Mouse (Mus musculus): ENCODE results near the gene Myoz1.
A peak's percentile ranks its signal among the peaks of the same experiment; 100 is the strongest.

Myoz1 gene

DNA sequence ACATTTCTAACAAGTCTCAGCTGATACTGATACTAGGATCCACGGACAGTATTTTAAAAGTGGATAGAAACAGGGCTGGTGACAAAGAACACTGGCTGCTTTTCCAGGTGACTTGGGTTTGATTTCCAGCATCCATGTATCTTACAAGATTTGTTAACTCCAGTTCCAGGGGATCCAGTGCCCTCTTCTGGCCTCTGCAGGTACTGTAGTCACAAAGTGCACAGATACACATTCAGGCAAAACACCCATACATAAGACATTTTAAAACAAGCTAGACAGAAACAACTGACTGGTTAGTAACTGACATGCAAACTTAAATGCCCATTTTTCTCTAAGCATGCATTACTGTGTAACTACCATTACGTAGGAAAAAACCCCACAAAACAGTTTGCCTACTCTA, 16.6 kb upstream of the Myoz1 start:
- peak; percentile 24 for DNase-seq (ENCODE audit: low read depth, low spot score)

DNA sequence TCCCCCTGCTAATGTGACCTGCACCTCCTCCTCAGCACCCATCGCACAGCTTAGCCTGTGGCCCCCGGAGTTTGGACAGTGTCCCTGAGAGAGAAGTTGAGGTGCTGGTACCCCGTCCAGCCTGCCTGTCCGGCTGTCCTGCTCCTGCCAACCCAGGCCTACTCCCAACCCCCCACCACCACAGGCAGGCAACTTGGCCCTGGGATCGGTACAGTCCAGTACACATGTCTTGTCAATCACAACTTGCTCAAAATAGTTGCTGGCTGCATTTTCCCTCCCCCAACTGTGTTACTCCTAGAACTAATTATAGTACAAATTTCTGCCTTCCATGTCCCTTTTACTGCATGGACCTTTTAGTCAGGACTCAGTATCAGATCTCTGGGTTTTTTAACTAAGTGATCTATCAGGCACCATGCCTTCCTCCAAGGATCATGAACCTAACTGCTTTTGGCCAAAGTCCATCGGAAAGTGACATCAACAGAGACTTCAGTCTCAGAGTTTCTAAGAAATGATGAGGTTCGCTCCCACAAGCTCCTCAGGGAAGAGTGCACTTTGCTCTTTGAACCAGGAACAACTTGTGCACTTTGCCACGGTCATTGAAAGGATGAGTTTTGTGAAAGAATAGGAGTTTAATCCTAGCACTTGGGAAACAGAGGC, 11.9 kb upstream of the Myoz1 start, which contains the start of gene Synpo2l:
Gene Synpo2l (minus strand): TSS at position 201 of the 657 bp plus-strand sequence.
- DNase-seq (ENCODE audit: low read depth, low spot score): no peak

DNA sequence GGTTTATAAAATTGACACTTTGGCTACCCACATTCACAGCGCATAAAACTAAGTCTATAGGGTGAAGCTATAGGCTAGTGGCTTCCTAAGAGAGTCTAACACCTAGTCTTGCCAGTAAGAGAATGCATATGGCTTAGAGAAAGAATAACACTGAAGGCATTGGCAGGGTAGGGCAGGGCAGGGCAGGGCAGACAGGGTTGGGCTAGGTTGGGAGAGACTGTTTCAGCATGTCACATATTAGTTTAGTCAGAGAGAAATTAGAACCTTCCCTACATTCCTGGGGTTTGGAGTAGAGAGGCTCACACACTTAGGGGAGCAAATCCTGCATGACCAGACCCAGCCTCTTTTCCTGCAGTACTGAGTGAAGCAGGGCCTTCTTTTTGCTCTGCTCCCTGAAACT, 11.1 kb upstream of the Myoz1 start:
- DNase-seq (ENCODE audit: low read depth, low spot score): no peak

DNA sequence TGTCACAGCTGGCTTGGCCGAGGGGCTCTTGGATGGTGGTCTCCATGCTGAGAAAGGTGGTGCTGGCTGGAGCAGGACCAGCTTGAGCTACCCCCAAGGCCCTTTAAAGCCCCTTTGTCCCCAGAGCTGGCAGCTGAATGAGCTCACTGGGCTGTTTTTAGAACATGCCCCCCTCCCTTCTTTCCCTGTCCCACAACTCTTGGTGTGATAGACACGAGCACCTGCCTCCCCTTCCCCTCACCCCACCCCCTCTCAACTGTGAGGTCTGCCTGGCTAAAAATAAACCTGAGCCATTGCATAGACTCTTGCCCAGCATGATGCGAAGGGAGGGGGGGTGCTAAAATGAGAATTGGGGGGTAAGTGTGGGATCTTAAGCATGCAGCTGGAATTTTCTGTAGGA, 8.1 kb upstream of the Myoz1 start:
- no peak for DNase-seq (ENCODE audit: low read depth, low spot score)

DNA sequence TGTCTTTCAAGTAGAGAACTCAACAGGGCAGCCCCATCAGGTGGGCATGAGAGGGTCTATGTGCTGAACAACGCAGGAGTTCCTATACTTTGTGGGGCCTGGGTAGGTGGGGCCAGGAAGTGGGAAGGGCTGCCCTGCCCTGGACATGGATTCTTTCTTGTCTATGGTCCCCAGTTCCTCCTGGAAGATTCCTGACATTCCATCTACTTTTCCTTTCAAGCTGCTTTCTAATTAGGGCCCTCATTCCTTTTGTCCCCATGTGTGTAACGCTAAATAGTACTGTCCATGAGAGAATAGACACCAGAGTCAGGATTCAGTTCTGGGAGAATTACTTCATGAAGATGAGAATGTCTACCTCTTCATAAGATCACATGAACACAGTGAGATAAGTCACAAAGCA, 7.3 kb upstream of the Myoz1 start:
- DNase-seq (ENCODE audit: low read depth, low spot score): no peak

DNA sequence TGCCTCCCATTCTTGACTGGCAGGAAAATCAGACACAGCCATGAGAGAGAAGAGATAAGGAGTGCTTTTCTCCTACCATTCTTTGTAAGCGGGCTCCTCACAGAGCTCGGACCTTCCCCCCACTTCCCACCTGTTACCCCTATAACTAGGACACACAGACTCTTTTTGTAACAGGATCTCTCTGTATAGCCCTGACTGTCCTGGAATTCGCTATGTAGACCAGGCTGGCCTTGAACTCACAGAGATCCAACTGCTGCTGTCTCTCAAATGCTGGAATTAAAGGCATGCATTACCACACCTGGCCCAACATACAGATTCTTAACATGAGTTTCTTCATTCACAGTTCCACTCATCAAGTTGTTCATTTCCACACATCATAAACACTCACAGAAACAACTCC, 6.4 kb upstream of the Myoz1 start:
- DNase-seq (ENCODE audit: low read depth, low spot score): no peak

DNA sequence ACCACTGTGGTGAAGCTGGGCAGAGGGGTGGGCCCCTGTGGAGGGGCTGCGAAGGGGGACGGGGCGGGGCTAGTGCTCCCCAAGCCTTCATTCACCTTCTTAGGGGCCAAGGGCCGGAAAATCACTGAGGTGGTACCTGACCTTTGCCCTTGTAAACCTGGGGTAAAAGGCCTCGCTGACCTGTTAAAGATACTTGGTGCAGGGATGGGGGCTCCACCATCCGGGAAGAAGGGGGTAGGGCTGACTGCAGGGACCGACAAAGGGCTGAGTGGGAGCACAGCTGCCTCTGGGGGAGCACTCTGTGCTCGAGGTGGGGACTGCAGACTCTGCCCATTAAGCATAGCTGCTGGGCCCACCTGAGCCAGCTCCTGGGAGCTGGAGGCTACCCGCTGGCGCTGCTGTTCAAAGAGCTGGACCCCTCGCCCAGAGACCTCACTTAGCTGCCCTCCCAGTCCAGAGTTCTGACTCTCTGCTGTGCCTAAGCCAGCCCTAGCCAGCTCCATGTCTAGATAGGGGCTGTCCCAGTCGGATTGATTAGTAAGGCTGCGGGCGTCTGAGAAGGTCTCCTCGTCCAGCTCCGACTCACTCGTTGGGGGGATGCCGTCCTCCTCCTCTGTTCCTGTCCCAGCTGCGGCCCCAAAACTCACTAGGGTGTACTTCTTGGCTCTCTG, 5.5 kb upstream of the Myoz1 start:
- DNase-seq (ENCODE audit: low read depth, low spot score): peak; percentile 38

DNA sequence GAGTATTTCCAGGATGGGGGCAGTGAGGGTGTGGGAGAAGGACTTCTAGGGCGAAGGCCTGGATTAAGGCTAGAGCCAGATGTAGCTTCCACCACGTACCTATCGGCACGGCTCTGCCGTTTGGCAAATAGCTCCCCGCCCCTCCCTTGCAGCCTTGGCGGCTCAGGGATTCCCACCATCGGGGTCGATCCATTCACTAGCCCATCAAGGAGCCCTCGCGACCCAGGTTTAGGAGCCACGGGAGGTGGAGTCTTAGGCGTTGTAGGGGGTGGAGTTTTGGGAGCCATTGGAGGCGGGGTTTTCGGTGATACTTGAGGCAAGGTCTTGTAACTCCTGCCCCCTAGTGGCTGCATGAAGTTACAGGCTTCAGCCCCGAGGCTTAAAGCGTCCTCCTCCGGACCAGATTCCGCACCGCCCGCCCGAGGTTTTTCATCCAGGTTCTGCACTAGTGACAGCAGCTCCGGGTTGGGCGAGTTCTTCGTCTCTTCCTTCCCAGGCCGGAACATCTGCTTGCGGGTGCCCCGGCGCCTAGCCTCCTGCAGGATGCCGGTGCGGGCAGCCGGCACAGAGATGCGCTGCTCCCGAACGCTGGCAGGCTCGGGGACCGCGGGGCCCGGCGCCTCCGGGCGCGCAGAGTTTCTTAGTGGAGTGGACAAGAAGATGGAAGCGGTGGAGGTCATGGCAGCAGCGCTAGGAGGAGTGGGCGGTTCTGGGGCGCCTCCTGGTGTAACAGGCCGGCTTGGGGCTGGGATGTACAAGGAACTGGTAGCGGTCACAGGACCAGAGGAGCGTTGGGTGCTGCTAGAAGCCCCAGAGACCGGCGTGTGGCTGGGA, 4.7 kb upstream of the Myoz1 start:
- peak; percentile 99 for DNase-seq (ENCODE audit: low read depth, low spot score)

DNA sequence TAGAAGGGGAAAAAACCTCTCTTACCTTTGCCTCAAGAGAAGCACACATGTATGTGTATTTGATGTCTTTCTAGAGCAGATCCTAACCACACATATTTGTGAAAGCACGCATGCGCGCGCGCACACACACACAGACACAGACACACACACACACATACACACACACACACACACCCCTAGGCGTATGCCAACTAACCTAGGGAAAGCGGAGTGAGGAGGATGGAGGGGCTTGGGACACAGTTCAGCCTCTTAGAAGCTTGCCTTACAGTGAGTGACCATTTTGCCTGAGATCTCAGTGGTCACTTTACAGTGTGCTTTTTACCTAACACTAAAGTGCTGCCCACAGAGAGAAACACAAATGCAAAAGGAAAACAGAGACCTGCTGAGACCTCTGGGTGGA, 3.3 kb upstream of the Myoz1 start:
- DNase-seq (ENCODE audit: low read depth, low spot score): no peak

DNA sequence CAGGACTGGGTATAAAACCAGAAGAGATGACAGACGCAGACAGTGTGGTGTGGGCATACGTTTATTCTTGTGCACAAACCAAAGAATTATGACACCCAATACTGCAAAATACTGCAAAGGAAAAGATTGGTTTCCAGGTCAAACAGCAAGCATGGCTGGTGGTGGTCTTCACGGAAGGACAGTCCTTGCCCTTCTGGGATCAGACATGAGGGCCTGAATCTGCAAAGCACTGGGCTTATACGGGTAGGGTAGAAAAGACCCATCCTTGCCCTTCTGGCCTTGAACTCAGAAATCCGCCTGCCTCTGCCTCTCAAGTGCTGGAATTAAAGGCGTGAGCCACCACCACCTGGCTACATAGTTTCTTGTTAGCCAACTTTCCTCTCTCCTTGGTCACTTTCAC, 2.6 kb upstream of the Myoz1 start:
- no peak for DNase-seq (ENCODE audit: low read depth, low spot score)

DNA sequence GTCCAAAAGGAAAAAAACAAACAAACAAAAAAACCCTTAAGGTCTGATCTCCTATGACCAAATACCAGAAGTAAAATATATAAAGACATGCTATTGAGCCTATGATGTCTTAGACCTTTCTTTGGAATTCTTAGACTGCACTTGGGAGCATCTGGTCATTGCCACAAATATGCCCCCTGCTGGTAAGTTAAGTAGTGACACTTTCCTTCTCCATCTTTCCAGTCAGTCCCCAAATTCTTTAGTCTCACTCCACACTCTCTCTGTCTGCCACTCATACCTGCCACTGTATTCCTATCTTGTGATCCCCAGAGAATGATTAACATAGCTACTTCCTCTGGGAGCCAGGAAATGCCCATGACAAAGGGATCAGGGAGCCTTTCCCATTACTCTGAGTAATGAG, 2.0 kb upstream of the Myoz1 start:
- peak; percentile 74 for DNase-seq (ENCODE audit: low read depth, low spot score)

DNA sequence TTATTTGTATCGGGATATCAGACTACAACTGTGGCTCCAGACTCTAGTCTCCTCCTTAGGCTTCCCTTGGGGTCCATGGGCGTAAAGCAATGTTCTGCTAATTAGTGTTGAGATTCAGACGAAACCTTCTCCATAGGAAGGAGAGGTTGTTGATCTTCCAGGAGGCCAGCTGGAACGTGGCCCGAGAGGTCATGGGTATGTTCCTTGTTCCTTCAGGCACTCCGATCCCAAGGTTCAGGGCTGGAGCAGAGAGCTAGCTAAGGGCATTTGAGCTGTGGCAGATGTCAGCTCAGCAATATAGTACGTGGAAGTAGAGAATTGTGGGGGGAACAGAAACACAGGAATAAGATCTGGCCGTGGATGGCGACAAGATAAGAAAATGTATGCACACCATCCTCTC, 609 bp downstream of the Myoz1 start:
- DNase-seq (ENCODE audit: low read depth, low spot score): no peak

DNA sequence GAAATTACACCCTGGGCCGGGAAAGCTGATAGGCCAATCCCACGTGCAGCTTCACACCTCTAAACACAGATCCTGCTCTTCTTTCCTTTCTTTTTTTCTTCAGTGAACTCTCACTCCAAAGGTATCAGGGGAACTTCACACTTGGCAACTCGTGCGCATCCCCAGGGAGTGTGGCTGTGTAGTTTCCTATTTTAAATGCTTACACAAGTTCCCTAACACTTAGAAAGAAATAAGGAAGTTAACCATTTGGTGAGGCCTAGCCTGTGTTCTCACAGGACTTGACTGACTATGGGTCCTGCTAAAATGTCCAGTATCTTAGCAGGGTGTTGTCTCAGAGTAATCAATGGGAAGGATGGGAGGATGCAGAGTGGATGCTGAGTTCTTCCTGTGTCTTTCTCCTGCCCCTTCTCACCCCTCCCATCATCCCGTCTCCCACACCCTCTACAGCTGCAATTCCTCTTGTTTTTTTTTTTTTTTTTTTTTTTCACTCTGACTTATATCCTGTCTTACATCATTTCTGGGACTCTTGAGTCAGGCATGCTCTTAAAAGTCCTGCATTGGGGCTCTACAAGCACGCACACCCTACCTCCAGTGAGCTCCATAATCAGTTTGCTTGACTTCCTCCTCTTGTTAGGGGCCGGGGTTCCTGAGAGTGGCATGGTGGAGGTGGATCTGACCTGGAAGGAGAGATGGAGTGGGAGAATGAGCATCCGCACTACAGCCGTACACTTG, 1.5 kb downstream of the Myoz1 start:
- DNase-seq (ENCODE audit: low read depth, low spot score): no peak

DNA sequence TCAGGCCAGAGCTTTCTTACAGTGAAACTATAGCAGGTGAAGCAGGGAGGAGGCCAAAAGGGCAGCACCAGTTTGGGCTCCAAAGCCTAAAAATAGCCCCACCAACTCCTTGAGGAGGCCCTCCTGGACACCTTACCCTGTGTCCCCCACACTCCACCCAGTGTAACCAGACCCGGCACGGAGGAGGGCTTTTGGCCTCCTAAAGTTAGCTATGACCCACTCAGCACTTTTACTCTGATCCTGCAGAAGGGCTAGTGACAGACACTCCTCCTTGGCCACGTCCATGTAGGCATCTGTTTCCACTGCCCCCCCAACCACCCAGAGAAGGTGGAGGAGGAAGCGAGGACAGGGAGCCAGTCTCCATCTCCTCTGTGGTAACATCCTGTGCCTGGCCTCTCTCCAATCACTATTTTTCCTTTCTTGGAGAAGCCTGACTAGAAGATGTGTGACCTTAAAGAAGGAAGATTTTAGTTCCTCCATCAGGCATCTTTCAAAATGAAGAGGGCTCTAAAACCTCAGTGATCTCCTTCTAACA, 4.6 kb downstream of the Myoz1 start:
- peak; percentile 55 for DNase-seq (ENCODE audit: low read depth, low spot score)

DNA sequence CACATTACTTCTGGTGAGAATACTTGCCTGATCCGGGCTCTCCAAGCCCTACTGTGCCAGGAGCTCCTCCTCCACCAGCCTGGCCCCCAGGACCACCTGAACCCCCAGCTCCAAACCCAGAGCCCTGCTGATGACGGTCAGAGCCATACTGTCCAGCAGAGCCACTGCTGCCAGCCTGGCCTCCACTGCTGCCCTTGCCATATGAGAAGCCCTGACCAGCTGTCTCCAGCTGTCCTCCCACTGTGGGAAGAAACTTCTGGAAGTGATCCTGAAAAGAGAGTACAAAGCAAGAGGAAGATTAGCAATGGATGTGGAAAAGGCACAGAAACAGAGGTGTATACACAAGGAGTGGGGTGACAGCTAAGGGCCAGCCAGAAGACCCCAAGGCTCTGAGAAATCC, 5.3 kb downstream of the Myoz1 start:
- DNase-seq (ENCODE audit: low read depth, low spot score): no peak

DNA sequence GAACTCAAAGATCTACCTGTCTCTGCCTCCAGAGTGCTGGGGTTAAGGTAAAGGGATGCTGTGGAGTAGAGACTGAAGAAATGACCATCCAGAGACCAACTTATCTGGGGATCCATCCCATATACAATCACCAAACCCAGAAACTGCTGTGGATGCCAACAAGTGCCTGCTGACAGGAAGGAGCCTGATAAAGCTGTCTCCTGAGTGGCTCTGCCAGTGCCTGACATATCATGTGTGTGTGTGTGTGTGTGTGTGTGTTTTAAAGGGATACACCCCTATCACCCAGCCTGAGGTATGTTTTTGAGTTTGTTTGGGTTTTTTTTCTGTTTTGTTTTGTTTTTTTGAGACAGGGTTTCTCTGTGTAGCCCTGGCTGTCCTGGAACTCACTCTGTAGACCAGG, 10.0 kb downstream of the Myoz1 start:
- DNase-seq (ENCODE audit: low read depth, low spot score): no peak

DNA sequence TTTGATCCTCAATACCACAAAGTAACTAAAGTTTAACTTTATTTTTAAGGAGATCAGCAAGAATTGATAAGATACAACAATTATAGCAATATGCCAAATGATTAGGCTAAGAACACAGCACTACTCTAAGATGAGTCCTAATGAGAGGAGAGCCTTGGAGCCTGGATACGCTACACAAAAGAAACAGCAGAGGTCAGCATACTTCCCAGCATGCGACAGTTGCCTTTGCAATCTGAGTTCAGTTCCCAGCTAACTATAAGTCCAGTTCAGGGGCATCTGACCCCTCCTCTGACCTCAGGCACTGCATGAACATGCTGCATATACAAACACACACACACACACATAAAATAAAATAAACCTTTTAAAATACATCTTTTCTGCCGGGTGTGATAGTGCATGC, 10.8 kb downstream of the Myoz1 start:
- DNase-seq (ENCODE audit: low read depth, low spot score): no peak

DNA sequence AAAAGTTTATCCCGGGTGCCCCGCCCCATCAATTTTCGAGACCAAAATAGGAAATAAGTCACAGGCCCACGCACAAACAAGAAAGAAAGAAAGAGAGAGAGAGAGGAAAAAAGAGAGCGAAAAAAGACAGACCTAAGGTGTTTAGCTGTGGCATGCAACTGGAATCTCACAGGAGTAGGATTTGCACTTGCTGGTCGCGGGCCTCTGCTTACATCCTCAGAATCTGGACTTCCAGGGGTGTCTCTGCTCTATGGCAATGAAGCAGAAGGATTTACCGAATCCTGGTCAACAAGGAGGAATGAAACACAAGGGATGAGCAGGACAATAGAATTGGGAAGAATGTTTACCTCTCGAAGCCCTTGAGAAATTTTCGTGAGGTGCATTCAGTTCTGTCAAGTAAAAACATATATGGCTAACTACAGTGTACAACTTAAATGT, 14.9 kb downstream of the Myoz1 start:
- no peak for DNase-seq (ENCODE audit: low read depth, low spot score)

DNA sequence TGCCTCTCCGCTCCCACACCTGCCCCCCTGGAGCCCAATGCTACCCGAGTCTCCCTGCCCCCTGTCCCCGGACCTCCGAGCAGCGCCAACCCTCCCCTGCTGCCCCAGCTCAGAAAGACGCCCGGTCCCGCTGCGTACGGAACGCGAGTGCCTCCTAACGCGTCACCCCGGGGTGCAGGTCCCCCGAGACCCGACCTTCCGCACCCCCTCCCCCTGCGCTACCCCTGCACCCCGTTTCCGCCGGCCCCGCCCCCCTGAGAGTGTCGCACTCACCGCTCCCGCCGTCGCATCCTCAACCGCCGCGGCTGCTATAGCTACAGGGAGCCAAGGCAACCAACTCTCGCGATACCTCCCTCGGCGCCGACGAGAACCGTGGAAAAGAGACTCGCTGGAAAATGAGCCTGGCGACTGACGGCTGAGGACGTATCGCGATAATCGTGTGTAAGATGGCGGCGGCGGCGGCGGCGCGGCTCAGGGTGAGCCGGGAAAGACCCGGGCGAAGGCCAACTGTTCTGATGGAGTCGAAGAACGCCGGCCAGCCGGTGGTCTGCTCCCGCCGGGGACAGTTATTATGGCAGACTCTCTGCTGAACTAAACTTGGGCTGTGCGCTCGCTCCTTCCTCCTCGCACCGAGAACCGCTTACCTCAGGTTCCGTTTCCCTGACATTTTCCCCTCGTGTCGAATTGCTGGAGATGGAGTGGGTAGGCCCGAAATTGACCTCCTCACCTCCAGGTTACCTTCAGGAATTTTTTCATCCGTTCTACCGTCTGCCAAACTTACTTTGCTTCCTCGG, 15.5 kb downstream of the Myoz1 start, which contains the start of gene Usp54:
Gene Usp54 (minus strand): TSS at position 420 of the 794 bp plus-strand sequence.
- peak; percentile 99 for DNase-seq (ENCODE audit: low read depth, low spot score)

DNA sequence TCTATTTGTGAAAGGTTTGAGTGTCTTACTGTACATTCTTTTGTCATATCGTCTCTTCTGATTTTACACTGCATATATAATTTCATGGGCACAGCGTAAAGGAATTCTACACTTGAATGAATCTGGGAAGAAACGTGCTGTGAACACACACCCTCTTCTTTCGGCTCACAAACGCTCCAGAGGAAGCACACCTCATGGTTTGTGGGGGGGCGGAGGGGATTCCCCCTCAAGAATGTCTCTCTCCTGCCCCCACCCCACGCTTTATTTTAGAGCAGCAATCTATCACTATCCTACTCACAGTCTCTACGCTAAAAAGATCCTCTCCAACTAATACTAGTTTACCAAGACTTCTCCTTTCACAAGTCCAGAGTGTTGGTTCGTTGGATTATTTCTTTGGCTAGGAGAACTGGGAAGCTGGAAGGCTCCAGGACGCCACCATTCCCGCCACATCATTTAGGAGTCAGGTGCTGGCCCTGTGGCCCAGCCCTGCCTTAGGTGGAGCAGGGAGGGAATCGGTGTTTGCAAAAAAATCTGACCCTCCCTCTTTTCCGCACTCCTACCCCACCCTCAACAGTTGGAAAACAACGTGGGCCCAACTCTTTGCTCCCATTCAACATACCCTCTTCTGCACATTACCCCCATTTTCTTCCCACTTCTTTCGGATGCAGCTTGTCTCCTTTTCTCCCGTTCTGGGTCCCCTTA, 16.3 kb downstream of the Myoz1 start:
- DNase-seq (ENCODE audit: low read depth, low spot score): peak; percentile 36

All from brain, adult 2 months (tissue).